Mouse (Mus musculus): ENCODE results near the gene Rcn3. TPM values are rescaled to one million over a fixed set of nuclear protein-coding genes. Genes with fewer than 3 reads are reported as not detected.

Rcn3 gene
- total and polyA plus RNA-seq, 3 experiments = 16.0 to 43.0 TPM; not detected in 1

DNA sequence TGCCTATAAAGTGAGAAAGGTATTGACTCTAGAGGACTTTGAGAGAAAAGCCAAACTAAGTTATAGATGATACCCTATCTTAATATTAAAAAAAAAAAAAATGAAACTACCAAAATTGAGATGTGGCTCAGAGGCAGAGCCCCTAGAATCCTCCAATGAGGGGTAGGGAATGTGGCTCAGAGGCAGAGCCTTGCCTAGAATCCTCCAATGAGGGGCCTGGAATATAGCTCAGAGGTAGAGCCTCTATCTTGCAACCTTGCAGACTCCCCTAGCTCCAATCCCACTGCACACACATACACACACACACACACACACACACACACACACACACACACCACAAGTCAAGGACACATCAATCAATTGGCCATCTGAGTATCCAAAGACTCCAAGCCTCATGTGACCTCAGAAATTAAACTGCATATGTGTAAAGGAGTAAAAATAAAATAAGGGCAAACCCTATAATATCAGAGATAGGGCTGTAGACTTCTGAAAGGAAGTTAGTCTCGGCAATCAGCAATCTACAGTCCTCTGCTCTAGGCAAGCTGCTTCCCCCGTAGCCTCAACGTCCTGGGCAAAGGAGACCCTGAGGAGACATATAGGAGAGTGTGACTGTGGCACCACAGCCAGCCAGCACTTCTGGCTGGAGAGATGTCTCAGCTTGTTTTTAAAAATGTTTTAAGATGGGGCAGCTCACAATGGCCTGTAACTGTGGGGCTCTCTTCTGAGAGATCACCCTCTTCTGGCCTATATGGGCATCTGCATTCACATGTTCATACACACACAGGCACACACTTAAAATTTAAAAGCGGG lies 24.6 kb downstream of the Rcn3 start:
- TF ChIP-seq ZKSCAN1 (IDR thresholded peaks at IDR 0.05; ENCODE audit: low read depth, low read length) (no peak), ZNF384 (IDR thresholded peaks at IDR 0.05; ENCODE audit: low read depth, low read length) (peak; percentile 82), USF1 (IDR thresholded peaks at IDR 0.05; ENCODE audit: low read depth, low read length) (peak; percentile 40; the same call in 1 of the 2 replicates), POLR2A (IDR thresholded peaks at IDR 0.05; ENCODE audit: control insufficient read depth in 1 of 2, insufficient read depth in 1 of 2, low read depth in 1 of 2, low read length in 2 of 2, poor library complexity in 1 of 2) (peak in 1 of 2 experiments; percentile 51; a peak in 2 of 4 replicates), TBP (IDR thresholded peaks at IDR 0.05; ENCODE audit: low read depth, low read length) (peak; percentile 46; the same call in 1 of the 2 replicates), GATA1 (IDR thresholded peaks at IDR 0.05; ENCODE audit: low read depth, low read length) (peak; percentile 39), EP300 (IDR thresholded peaks at IDR 0.05; ENCODE audit: low read depth in 1 of 2, low read length in 2 of 2) (0 out of 4 replicates have a peak, but pooled peaks have one; percentile 13 to 19), NELFE (IDR thresholded peaks at IDR 0.05; ENCODE audit: low read depth, low read length) (0 out of 2 replicates have a peak, but pooled peaks have one; percentile 32), TAL1 (IDR thresholded peaks at IDR 0.05; ENCODE audit: low read length) (peak; percentile 58), KAT2A (conservative IDR thresholded peaks at IDR 0.05; ENCODE audit: low read depth, low read length) (no peak), MYC (IDR thresholded peaks at IDR 0.05; ENCODE audit: low read depth, low read length) (no peak)
- Histone ChIP-seq H3K27ac (ENCODE audit: control insufficient read depth, low read depth, low read length) (peak overlapping the region; percentile 69), H3K36me3 (ENCODE audit: control insufficient read depth in 1 of 2, insufficient read depth in 2 of 2, low read length in 2 of 2) (peaks cover 0 to 16% of the 10 kb centered on the region in 2 experiments; a peak in 2 of 4 replicates), H3K4me3 (ENCODE audit: control insufficient read depth in 1 of 2, insufficient read depth in 1 of 2, low read depth in 2 of 2, low read length in 2 of 2) (peak overlapping the region; percentile 8 to 23), H3K79me2 (ENCODE audit: control insufficient read depth, insufficient read depth, low read length, poor library complexity) (peaks cover 54% of the 10 kb centered on the region), H3K9ac (ENCODE audit: control insufficient read depth, low read depth, low read length, poor library complexity, severe bottlenecking) (peak overlapping the region; percentile 57), H3K9me3 (replicated peaks; ENCODE audit: insufficient read depth, low read length) (no peaks in the 10 kb centered on the region), H3K27me3 (ENCODE audit: control insufficient read depth in 1 of 2, insufficient read depth in 2 of 2, low read length in 2 of 2) (no peaks in the 10 kb centered on the region), H3K4me1 (ENCODE audit: control insufficient read depth in 1 of 2, insufficient read depth in 2 of 2, low read length in 2 of 2) (peaks cover 0 to 16% of the 10 kb centered on the region in 2 experiments; a peak in 3 of 4 replicates)
- peak; percentile 88 for DNase-seq (ENCODE audit: low read depth, low spot score)

DNA sequence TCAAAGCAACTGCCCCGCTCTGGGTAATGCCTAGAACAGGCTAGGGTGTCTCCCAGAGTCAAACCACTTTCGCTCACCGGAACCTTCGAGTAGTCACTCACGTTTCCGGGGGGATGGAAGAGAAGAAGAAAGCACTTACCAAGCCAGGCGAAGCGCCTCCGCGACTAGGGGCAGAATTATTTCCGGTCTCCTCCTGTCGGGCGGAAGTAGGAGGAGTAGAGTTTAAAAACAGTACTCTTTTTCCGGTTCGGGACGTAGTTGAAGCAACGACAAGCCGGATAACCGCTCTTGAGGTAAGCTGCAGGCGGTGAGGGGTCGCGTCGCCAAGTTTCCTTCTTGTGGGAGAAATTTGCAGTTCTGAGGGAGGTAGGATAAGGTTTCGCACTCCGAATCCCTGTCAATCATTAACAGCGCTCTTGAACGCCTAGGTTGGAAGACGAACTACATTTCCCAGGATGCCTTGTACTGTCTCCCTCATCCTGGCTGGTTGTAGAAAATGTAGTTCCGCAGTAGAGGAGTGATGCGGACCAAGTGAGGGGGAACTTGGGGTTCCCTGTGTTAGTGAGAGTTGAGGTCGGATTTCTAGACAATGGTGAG lies 29.7 kb downstream of the Rcn3 start, which contains the start of the genes Nosip and Prrg2:
Gene Nosip (plus strand): TSS at position 191 of the 597 bp plus-strand sequence.
Gene Prrg2 (minus strand): TSS at position 439 of the 597 bp plus-strand sequence.
- Histone ChIP-seq H3K9me3 (replicated peaks; ENCODE audit: insufficient read depth, low read length) (no peaks in the 10 kb centered on the region), H3K36me3 (ENCODE audit: control insufficient read depth in 1 of 2, insufficient read depth in 2 of 2, low read length in 2 of 2) (peaks cover 0 to 17% of the 10 kb centered on the region in 2 experiments; a peak in 2 of 4 replicates), H3K27me3 (ENCODE audit: control insufficient read depth in 1 of 2, insufficient read depth in 2 of 2, low read length in 2 of 2) (no peaks in the 10 kb centered on the region), H3K79me2 (ENCODE audit: control insufficient read depth, insufficient read depth, low read length, poor library complexity) (peaks cover 31% of the 10 kb centered on the region), H3K4me3 (ENCODE audit: control insufficient read depth in 1 of 2, insufficient read depth in 1 of 2, low read depth in 2 of 2, low read length in 2 of 2) (peak within 1 kb of the TSS; percentile 73 to 79), H3K9ac (ENCODE audit: control insufficient read depth, low read depth, low read length, poor library complexity, severe bottlenecking) (peak within 1 kb of the TSS; percentile 76), H3K4me1 (ENCODE audit: control insufficient read depth in 1 of 2, insufficient read depth in 2 of 2, low read length in 2 of 2) (peaks cover 2 to 16% of the 10 kb centered on the region in 2 experiments; a peak in 3 of 4 replicates), H3K27ac (ENCODE audit: control insufficient read depth, low read depth, low read length) (peak within 1 kb of the TSS; percentile 87)
- DNase-seq (ENCODE audit: low read depth, low spot score) = peak; percentile 100
- TF ChIP-seq GABPA (IDR thresholded peaks at IDR 0.05; ENCODE audit: low read depth, low read length) (no peak), MYB (IDR thresholded peaks at IDR 0.05; ENCODE audit: low read depth, low read length) (peak; percentile 58), TBP (IDR thresholded peaks at IDR 0.05; ENCODE audit: low read depth, low read length) (peak; percentile 87), ZC3H11A (IDR thresholded peaks at IDR 0.05; ENCODE audit: low read depth, low read length) (no peak), UBTF (IDR thresholded peaks at IDR 0.05; ENCODE audit: borderline replicate concordance, insufficient read depth, low read depth, low read length) (no peak), RAD21 (IDR thresholded peaks at IDR 0.05; ENCODE audit: low read depth, low read length) (no peak), MXI1 (IDR thresholded peaks at IDR 0.05; ENCODE audit: low read depth, low read length) (peak; percentile 88), CHD2 (IDR thresholded peaks at IDR 0.05; ENCODE audit: low read length) (peak; percentile 50; the same call in 1 of the 2 replicates), TCF12 (IDR thresholded peaks at IDR 0.05; ENCODE audit: low read depth, low read length) (peak; percentile 81), RCOR1 (IDR thresholded peaks at IDR 0.05; ENCODE audit: low read depth, low read length) (peak; percentile 72), JUND (IDR thresholded peaks at IDR 0.05; ENCODE audit: low read depth, low read length) (no peak), EP300 (IDR thresholded peaks at IDR 0.05; ENCODE audit: low read depth in 1 of 2, low read length in 2 of 2) (peak in 1 of 2 experiments; percentile 44; a peak in 1 of 4 replicates), NELFE (IDR thresholded peaks at IDR 0.05; ENCODE audit: low read depth, low read length) (peak; percentile 86), ZNF384 (IDR thresholded peaks at IDR 0.05; ENCODE audit: low read depth, low read length) (peak; percentile 71), MAFK (IDR thresholded peaks at IDR 0.05; ENCODE audit: borderline replicate concordance, low read depth, low read length) (no peak), BHLHE40 (IDR thresholded peaks at IDR 0.05; ENCODE audit: borderline replicate concordance, low read depth, low read length) (no peak), CHD1 (IDR thresholded peaks at IDR 0.05; ENCODE audit: low read depth, low read length) (no peak), USF2 (IDR thresholded peaks at IDR 0.05; ENCODE audit: borderline replicate concordance in 1 of 2, insufficient read depth in 1 of 2, low read depth in 1 of 2, low read length in 2 of 2) (no peak), CTCF (IDR thresholded peaks at IDR 0.05 in 2 of 3, conservative IDR thresholded peaks at IDR 0.05 in 1 of 3; ENCODE audit: control insufficient read depth in 1 of 3, insufficient read depth in 1 of 3, low read depth in 2 of 3, low read length in 3 of 3, poor library complexity in 1 of 3, severe bottlenecking in 1 of 3) (no peak), MAX (IDR thresholded peaks at IDR 0.05; ENCODE audit: low read length) (peak; percentile 69), KAT2A (conservative IDR thresholded peaks at IDR 0.05; ENCODE audit: low read depth, low read length) (peak; percentile 81), ZKSCAN1 (IDR thresholded peaks at IDR 0.05; ENCODE audit: low read depth, low read length) (no peak)

All from MEL (cell line).